Mouse (Mus musculus): ENCODE measurements at regions not wholly inside any gene's neighbourhood (a gene's known extent, or its start where the extent isn't known, plus 50 kb on each side); places are given as distances from the start of the nearest gene placed in this dataset.

- Histone ChIP-seq H3K9me3 (no peaks in the 10 kb centered on the region), H3K9ac (no peak overlapping the region), H3K27ac (replicated peaks) (no peak overlapping the region), H3K4me3 (no peak overlapping the region), H3K4me2 (no peak overlapping the region), H3K27me3 (no peaks in the 10 kb centered on the region), H3K36me3 (no peaks in the 10 kb centered on the region), H3K4me1 (replicated peaks) (no peaks in the 10 kb centered on the region)
- 85% methylated on average over 6 of the region's 6 CpGs for WGBS
- no peak for ATAC-seq (ENCODE audit: low read depth)
Measured at GRCm38 (mm10) chr10:124945257-124945656, 444.0 kb downstream of the Slc16a7 start.

GRCm38 (mm10) chr10:124942214-124942613, 447.1 kb downstream of the Slc16a7 start:
- no peak for ATAC-seq (ENCODE audit: low read depth)
- WGBS, result 62% methylated on average over 12 of the region's 12 CpGs
- Histone ChIP-seq H3K4me2 (no peak overlapping the region), H3K9ac (no peak overlapping the region), H3K36me3 (no peaks in the 10 kb centered on the region), H3K27me3 (no peaks in the 10 kb centered on the region), H3K4me3 (no peak overlapping the region), H3K9me3 (no peaks in the 10 kb centered on the region), H3K27ac (replicated peaks) (no peak overlapping the region), H3K4me1 (replicated peaks) (no peaks in the 10 kb centered on the region)

- no peak overlapping the region for H3K9ac ChIP-seq
- no peak overlapping the region for H3K4me2 ChIP-seq
- H3K36me3 ChIP-seq, result no peaks in the 10 kb centered on the region
- no peaks in the 10 kb centered on the region; the same call in 1 of the 2 replicates for H3K4me1 ChIP-seq (replicated peaks)
- no peaks in the 10 kb centered on the region for H3K9me3 ChIP-seq
- peak; percentile 36; the same call in 1 of the 2 replicates for ATAC-seq (ENCODE audit: low read depth)
- H3K27me3 ChIP-seq, result no peaks in the 10 kb centered on the region
- WGBS, result 51% methylated on average over 2 of the region's 2 CpGs
- H3K27ac ChIP-seq (replicated peaks), result no peak overlapping the region
- H3K4me3 ChIP-seq, result no peak overlapping the region
Measured at GRCm38 (mm10) chr10:124927218-124927617, 462.0 kb downstream of the Slc16a7 start.

GRCm38 (mm10) chr10:124900044-124900443, 489.2 kb downstream of the Slc16a7 start:
- H3K27ac ChIP-seq (replicated peaks), result no peak overlapping the region
- H3K4me1 ChIP-seq (replicated peaks), result no peaks in the 10 kb centered on the region
- ATAC-seq (ENCODE audit: low read depth), result no peak
- H3K9me3 ChIP-seq, result no peaks in the 10 kb centered on the region
- no peaks in the 10 kb centered on the region for H3K36me3 ChIP-seq
- H3K9ac ChIP-seq, result no peak overlapping the region
- 86% methylated on average over 12 of the region's 12 CpGs for WGBS
- no peak overlapping the region for H3K4me3 ChIP-seq
- H3K27me3 ChIP-seq, result no peaks in the 10 kb centered on the region
- no peak overlapping the region for H3K4me2 ChIP-seq

DNA sequence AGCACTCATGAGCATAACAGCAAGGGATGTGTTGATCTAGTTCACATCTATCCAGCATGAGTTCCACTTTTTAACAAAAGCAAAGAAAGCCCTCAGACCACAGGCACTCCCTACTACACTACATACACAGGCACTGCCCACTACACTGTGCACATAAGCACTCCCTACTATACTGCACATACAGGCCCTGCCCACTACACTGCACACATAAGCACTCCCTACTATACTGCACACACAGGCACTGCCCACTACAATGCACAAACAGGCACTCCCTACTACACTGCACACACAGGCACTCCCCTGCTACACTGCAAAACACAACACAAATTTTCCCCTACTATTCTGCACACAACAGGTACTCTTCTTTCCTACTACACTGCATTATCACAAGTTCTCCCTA, 510.7 kb downstream of the Slc16a7 start:
- no peaks in the 10 kb centered on the region for H3K9me3 ChIP-seq
- no peak overlapping the region for H3K4me2 ChIP-seq
- no peak overlapping the region for H3K27ac ChIP-seq (replicated peaks)
- no peak overlapping the region for H3K4me3 ChIP-seq
- no peaks in the 10 kb centered on the region for H3K27me3 ChIP-seq
- no peaks in the 10 kb centered on the region for H3K36me3 ChIP-seq
- H3K9ac ChIP-seq, result no peak overlapping the region
- H3K4me1 ChIP-seq (replicated peaks), result no peaks in the 10 kb centered on the region
- ATAC-seq (ENCODE audit: low read depth), result no peak

DNA sequence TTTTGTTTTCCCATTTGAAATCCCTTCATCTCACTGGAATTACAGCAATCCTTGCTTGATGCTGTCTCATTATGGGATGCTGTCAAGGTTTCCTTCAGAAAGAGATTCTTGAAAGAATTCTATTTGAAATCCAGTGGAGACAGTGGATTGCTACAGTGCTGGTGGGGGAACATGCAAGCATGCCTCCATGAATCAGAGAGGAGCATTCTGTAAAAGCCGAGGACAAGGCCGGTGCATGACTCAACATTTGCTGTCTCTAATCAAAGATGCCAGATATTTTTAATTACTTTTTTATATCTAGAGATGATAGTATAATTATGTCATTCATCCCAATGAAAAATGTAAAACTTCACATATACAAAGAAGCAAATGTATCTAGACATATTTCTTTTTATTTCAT, 511.6 kb downstream of the Slc16a7 start:
- H3K4me2 ChIP-seq, result no peak overlapping the region
- no peak overlapping the region for H3K4me3 ChIP-seq
- no peak overlapping the region for H3K27ac ChIP-seq (replicated peaks)
- WGBS, result 94% methylated on average over 2 of the region's 2 CpGs
- no peaks in the 10 kb centered on the region for H3K36me3 ChIP-seq
- ATAC-seq (ENCODE audit: low read depth), result no peak
- no peak overlapping the region for H3K9ac ChIP-seq
- H3K27me3 ChIP-seq, result no peaks in the 10 kb centered on the region
- no peaks in the 10 kb centered on the region for H3K9me3 ChIP-seq
- no peaks in the 10 kb centered on the region for H3K4me1 ChIP-seq (replicated peaks)

GRCm38 (mm10) chr10:124872211-124872610, 517.1 kb downstream of the Slc16a7 start:
- WGBS, result 80% methylated on average over 2 of the region's 2 CpGs
- H3K27ac ChIP-seq (replicated peaks), result no peak overlapping the region; the same call in 1 of the 2 replicates
- no peaks in the 10 kb centered on the region for H3K27me3 ChIP-seq
- no peaks in the 10 kb centered on the region for H3K4me1 ChIP-seq (replicated peaks)
- no peak for ATAC-seq (ENCODE audit: low read depth)
- no peak overlapping the region for H3K9ac ChIP-seq
- no peak overlapping the region for H3K4me3 ChIP-seq
- no peak overlapping the region for H3K4me2 ChIP-seq
- no peaks in the 10 kb centered on the region for H3K9me3 ChIP-seq
- no peaks in the 10 kb centered on the region for H3K36me3 ChIP-seq

GRCm38 (mm10) chr10:124842546-124843113, 546.6 kb downstream of the Slc16a7 start:
- no peaks in the 10 kb centered on the region for H3K36me3 ChIP-seq
- H3K4me1 ChIP-seq (replicated peaks), result no peaks in the 10 kb centered on the region
- ATAC-seq (ENCODE audit: low read depth), result no peak
- H3K4me2 ChIP-seq, result no peak overlapping the region
- no peak overlapping the region for H3K4me3 ChIP-seq
- H3K27me3 ChIP-seq, result no peaks in the 10 kb centered on the region
- no peaks in the 10 kb centered on the region for H3K9me3 ChIP-seq
- no peak overlapping the region for H3K9ac ChIP-seq
- no peak overlapping the region for H3K27ac ChIP-seq (replicated peaks)
- 83% methylated on average over 8 of the region's 8 CpGs for WGBS

DNA sequence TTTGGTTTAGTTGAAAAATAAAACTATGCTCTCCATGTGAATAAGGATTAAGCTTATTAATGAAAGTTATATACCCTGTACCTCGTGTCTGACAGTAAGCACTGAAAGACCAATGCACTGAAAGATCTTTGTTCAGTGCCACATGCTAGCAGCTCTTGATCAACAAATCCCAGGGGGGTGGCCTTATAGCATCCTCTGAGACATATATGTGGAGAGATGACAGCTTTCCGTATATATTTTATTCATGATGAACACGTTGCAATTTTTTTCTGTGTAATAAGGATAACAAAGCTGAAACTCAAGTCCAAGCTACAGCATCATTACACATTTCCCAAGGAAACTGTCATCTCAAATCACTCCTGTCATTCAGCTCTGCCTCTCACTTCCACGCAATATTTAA, 555.3 kb downstream of the Slc16a7 start:
- WGBS, result 70% methylated on average over 4 of the region's 4 CpGs
- Histone ChIP-seq H3K4me3 (no peak overlapping the region), H3K4me2 (no peak overlapping the region), H3K36me3 (no peaks in the 10 kb centered on the region), H3K9me3 (no peaks in the 10 kb centered on the region), H3K4me1 (replicated peaks) (no peaks in the 10 kb centered on the region), H3K27me3 (no peaks in the 10 kb centered on the region), H3K27ac (replicated peaks) (no peak overlapping the region), H3K9ac (no peak overlapping the region)
- ATAC-seq (ENCODE audit: low read depth), result no peak

DNA sequence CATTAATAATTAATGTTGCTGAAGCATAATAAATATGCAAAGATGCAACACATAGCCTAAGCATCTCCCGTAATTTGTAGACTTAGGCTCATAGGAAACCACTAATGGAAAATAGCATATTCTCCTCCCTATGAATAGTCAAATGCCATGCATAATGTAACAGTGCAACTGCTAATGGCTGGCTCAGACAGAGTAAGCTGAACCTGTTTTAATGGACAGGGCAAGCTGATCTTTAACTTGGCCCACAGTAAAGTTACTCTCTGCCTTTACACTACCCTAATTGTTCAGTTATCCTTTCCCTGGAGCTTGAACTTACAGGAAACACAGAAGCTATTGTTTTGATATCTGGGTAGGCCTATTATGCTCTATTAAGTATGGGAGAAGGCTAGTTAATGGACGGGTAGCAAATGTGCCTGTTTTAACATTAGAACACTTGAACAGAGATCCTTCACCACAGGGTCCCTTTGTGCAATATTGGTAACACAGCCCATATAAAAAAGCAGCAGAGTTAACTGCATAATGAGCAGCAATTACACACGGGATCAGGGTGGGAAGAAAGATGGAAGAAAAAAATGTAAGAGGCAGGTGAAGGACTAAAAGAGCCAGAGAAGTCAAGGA, 585.2 kb downstream of the Slc16a7 start:
- 38% methylated on average over 3 of the region's 3 CpGs for WGBS
- ATAC-seq (ENCODE audit: low read depth), result no peak
- H3K4me1 ChIP-seq (replicated peaks), result 0 out of 2 replicates have a peak, but pooled peaks cover 6% of the 10 kb centered on the region

More for the DNA sequence above, 585.2 kb downstream of the Slc16a7 start:
- H3K27ac ChIP-seq (replicated peaks), result no peak overlapping the region
- H3K27me3 ChIP-seq, result no peaks in the 10 kb centered on the region
- H3K9me3 ChIP-seq, result no peaks in the 10 kb centered on the region
- no peak overlapping the region for H3K9ac ChIP-seq
- no peak overlapping the region for H3K4me2 ChIP-seq
- no peaks in the 10 kb centered on the region for H3K36me3 ChIP-seq
- no peak overlapping the region for H3K4me3 ChIP-seq
